Comparison of ENCODE assay signal across 9 mouse cellular contexts in the genomic region with DNA sequence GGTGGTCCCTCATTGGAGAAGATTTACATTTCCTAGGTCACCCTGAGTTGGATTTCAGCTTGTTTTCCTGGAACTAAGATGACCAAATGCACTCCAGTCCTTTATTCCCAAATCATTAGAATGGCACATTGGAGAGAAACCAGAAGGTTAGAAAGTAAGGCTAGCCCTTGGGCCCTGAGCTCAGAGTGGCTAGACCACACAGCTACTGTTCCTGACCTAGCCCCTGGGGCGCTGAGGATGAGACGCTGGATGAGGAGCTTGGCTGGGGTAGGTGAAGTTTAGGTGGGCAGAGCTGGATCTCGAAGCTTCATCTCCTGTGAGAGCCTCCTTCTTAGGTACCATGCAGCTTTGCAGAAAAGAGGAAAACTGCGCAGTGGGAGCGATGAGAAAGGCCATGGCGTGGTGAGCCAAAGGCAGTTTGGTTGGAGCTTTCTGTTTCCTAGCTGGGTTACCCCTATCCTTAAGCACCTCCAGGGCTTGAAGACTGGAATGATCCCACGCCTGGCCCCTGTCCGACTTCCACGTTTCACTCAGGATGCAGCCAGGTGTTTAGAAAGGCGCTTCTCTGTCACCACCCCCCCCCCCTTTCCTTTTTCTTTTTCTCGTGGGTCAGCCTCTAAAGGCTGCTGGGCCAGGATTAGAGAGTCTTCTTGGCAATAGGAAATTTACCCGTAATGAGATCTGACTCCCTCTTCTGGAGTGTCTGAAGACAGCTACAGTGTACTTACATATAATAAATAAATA. TPM values are rescaled to one million over a fixed set of nuclear protein-coding genes. Genes with fewer than 3 reads are reported as not detected.
DNase-seq lines count a peak whose midpoint lies in the region; ATAC-seq and TF ChIP-seq lines count a peak whose summit lies in the region.
"Had no signal": no experiment of that assay in that cellular context is flagged by ENCODE, and none has a peak within 500 bp of the region (broad histone marks: within the 10 kb centered on the region; RNA-seq: fewer than 3 reads in every experiment).

No protein-coding gene starts in this region.

- H3K9ac ChIP-seq in heart, embryonic 12.5 days = peak overlapping the region; percentile 2; the same call in 1 of the 2 replicates
- H3K9ac ChIP-seq in stomach, embryonic 15.5 days = 0 out of 2 replicates have a peak overlapping the region, but pooled peaks have one; percentile 12
- no peak overlapping the region for H3K9ac ChIP-seq in stomach, postnatal 0 days (ENCODE audit: low read length)
- H3K9ac ChIP-seq in hindbrain, postnatal 0 days (replicated peaks; ENCODE audit: low read length) = no peak overlapping the region; the same call in 1 of the 2 replicates
- H3K9ac ChIP-seq in neural tube, embryonic 15.5 days (replicated peaks) = no peak overlapping the region
- H3K9ac ChIP-seq: limb, embryonic 12.5 days had no signal

- no peak overlapping the region for H3K27ac ChIP-seq in heart, embryonic 12.5 days (ENCODE audit: poor library complexity, severe bottlenecking)
- no peak overlapping the region for H3K27ac ChIP-seq in stomach, embryonic 15.5 days
- H3K27ac ChIP-seq in stomach, postnatal 0 days (replicated peaks) = no peak overlapping the region
- no peak overlapping the region for H3K27ac ChIP-seq in hindbrain, postnatal 0 days
- H3K27ac ChIP-seq in neural tube, embryonic 15.5 days (replicated peaks) = no peak overlapping the region
- H3K27ac ChIP-seq: limb, embryonic 12.5 days had no signal

- H3K4me3 ChIP-seq in heart, embryonic 12.5 days = no peak overlapping the region
- no peak overlapping the region for H3K4me3 ChIP-seq in stomach, embryonic 15.5 days (replicated peaks)
- H3K4me3 ChIP-seq in stomach, postnatal 0 days (ENCODE audit: low read depth, low read length) = no peak overlapping the region
- H3K4me3 ChIP-seq in hindbrain, postnatal 0 days (ENCODE audit: low read length) = no peak overlapping the region
- no peak overlapping the region for H3K4me3 ChIP-seq in neural tube, embryonic 15.5 days (replicated peaks)
- H3K4me3 ChIP-seq: limb, embryonic 12.5 days had no signal

- peak overlapping the region; percentile 35 for H3K4me2 ChIP-seq in heart, embryonic 12.5 days
- H3K4me2 ChIP-seq in stomach, embryonic 15.5 days = no peak overlapping the region
- no peak overlapping the region for H3K4me2 ChIP-seq in stomach, postnatal 0 days (replicated peaks; ENCODE audit: low read depth)
- H3K4me2 ChIP-seq in hindbrain, postnatal 0 days (ENCODE audit: low read depth, low read length) = 0 out of 2 replicates have a peak overlapping the region, but pooled peaks have one; percentile 23
- H3K4me2 ChIP-seq in neural tube, embryonic 15.5 days = peak overlapping the region; percentile 17; the same call in 1 of the 2 replicates
- H3K4me2 ChIP-seq: limb, embryonic 12.5 days had no signal

- no peaks in the 10 kb centered on the region for H3K36me3 ChIP-seq in heart, embryonic 12.5 days
- no peaks in the 10 kb centered on the region for H3K36me3 ChIP-seq in stomach, embryonic 15.5 days
- no peaks in the 10 kb centered on the region for H3K36me3 ChIP-seq in stomach, postnatal 0 days (ENCODE audit: control insufficient read depth, insufficient read depth, low read length)
- H3K36me3 ChIP-seq in hindbrain, postnatal 0 days (ENCODE audit: insufficient read depth, low read length) = no peaks in the 10 kb centered on the region
- H3K36me3 ChIP-seq in neural tube, embryonic 15.5 days = no peaks in the 10 kb centered on the region
- H3K36me3 ChIP-seq: limb, embryonic 12.5 days had no signal

- WGBS in heart, embryonic 12.5 days = 44% methylated on average over 12 of the region's 12 CpGs
- 49% methylated on average over 12 of the region's 12 CpGs for WGBS in stomach, embryonic 15.5 days
- 48% methylated on average over 12 of the region's 12 CpGs for WGBS in stomach, postnatal 0 days
- WGBS in hindbrain, postnatal 0 days = 49% methylated on average over 12 of the region's 12 CpGs
- 54% methylated on average over 12 of the region's 12 CpGs for WGBS in neural tube, embryonic 15.5 days

- no peaks in the 10 kb centered on the region for H3K9me3 ChIP-seq in heart, embryonic 12.5 days (replicated peaks)
- H3K9me3 ChIP-seq in stomach, embryonic 15.5 days = no peaks in the 10 kb centered on the region
- H3K9me3 ChIP-seq in stomach, postnatal 0 days (ENCODE audit: control insufficient read depth, low read length) = no peaks in the 10 kb centered on the region
- no peaks in the 10 kb centered on the region for H3K9me3 ChIP-seq in hindbrain, postnatal 0 days (ENCODE audit: low read length)
- H3K9me3 ChIP-seq in neural tube, embryonic 15.5 days (replicated peaks) = no peaks in the 10 kb centered on the region
- H3K9me3 ChIP-seq: limb, embryonic 12.5 days had no signal

- no peaks in the 10 kb centered on the region for H3K4me1 ChIP-seq in heart, embryonic 12.5 days (replicated peaks)
- no peaks in the 10 kb centered on the region for H3K4me1 ChIP-seq in stomach, embryonic 15.5 days
- H3K4me1 ChIP-seq in stomach, postnatal 0 days (replicated peaks; ENCODE audit: control insufficient read depth, insufficient read depth) = no peaks in the 10 kb centered on the region
- H3K4me1 ChIP-seq in hindbrain, postnatal 0 days (ENCODE audit: insufficient read depth, low read length) = no peaks in the 10 kb centered on the region
- peaks cover 3% of the 10 kb centered on the region for H3K4me1 ChIP-seq in neural tube, embryonic 15.5 days
- H3K4me1 ChIP-seq: limb, embryonic 12.5 days had no signal

- no peaks in the 10 kb centered on the region; the same call in 1 of the 2 replicates for H3K27me3 ChIP-seq in heart, embryonic 12.5 days (replicated peaks)
- H3K27me3 ChIP-seq in stomach, embryonic 15.5 days (replicated peaks) = no peaks in the 10 kb centered on the region
- H3K27me3 ChIP-seq in stomach, postnatal 0 days (ENCODE audit: control insufficient read depth, insufficient read depth, low read length) = no peaks in the 10 kb centered on the region
- no peaks in the 10 kb centered on the region for H3K27me3 ChIP-seq in hindbrain, postnatal 0 days (ENCODE audit: insufficient read depth, low read length)
- no peaks in the 10 kb centered on the region for H3K27me3 ChIP-seq in neural tube, embryonic 15.5 days (replicated peaks)

- TF ChIP-seq CTCF in stomach, postnatal 0 days (IDR thresholded peaks at IDR 0.05; ENCODE audit: low read depth) = no peak
- TF ChIP-seq CTCF in hindbrain, postnatal 0 days (IDR thresholded peaks at IDR 0.05; ENCODE audit: low read depth) = no peak

- ATAC-seq in heart, embryonic 12.5 days (ENCODE audit: insufficient number of reproducible peaks, low FRiP score) = no peak
- no peak for ATAC-seq in stomach, embryonic 15.5 days (ENCODE audit: insufficient read depth, low FRiP score, low read depth)
- no peak for ATAC-seq in stomach, postnatal 0 days (ENCODE audit: low FRiP score, low TSS enrichment)
- peak; percentile 62; the same call in 1 of the 2 replicates for ATAC-seq in hindbrain, postnatal 0 days
- ATAC-seq in neural tube, embryonic 15.5 days (ENCODE audit: low FRiP score) = peak; percentile 42; the same call in 1 of the 2 replicates

- no peak for DNase-seq in heart, postnatal 4 days
- DNase-seq in stomach, postnatal 0 days (ENCODE audit: low spot score) = no peak
- no peak for DNase-seq in hindbrain, postnatal 0 days (ENCODE audit: low spot score)
- no peak for DNase-seq in layer of hippocampus, adult 11-12 months (ENCODE audit: low spot score)
- no peak for DNase-seq in frontal cortex, postnatal 25 days (ENCODE audit: low spot score in 2 of 2)

- no peak for TF ChIP-seq EP300 in stomach, postnatal 0 days (optimal IDR thresholded peaks at IDR 0.05)

RNA-seq across cellular contexts. Expression of a gene that starts 27.4 kb away (rescaled TPM):
- polyA plus RNA-seq in heart, embryonic 12.5 days (2016; fragmentation: Nextera tagmentation; extraction: Ambion mirVana) = 96.5 TPM in 2 replicates
- 10 to 100 TPM; 55.7 to 56.3 TPM for total RNA-seq in heart, postnatal 4 days (2021)
- polyA plus RNA-seq in stomach, embryonic 15.5 days (2015; fragmentation: Nextera tagmentation; extraction: Ambion mirVana) = 125 and 133 TPM in 2 replicates
- 60.2 and 64.5 TPM in 2 replicates for polyA plus RNA-seq in stomach, postnatal 0 days (2015; fragmentation: Nextera tagmentation; extraction: Ambion mirVana)
- 57.6 and 68.5 TPM in 2 replicates for total RNA-seq in hindbrain, postnatal 0 days (2014; rRNA removed)
- polyA plus RNA-seq in hindbrain, postnatal 0 days (2015; fragmentation: Nextera tagmentation; extraction: Ambion mirVana) = 75.1 and 77.7 TPM in 2 replicates
- polyA plus RNA-seq in neural tube, embryonic 15.5 days (2015; fragmentation: Nextera tagmentation; extraction: Ambion mirVana) = 89.5 and 104 TPM in 2 replicates

RNA-seq across cellular contexts. Expression of a gene that starts 58.8 kb away (rescaled TPM):
- polyA plus RNA-seq in heart, embryonic 12.5 days (2016; fragmentation: Nextera tagmentation; extraction: Ambion mirVana) = 16.1 and 16.7 TPM in 2 replicates
- total RNA-seq in heart, postnatal 4 days (2021) = 10 to 100 TPM; 28.3 to 29.2 TPM
- 15.1 and 17.8 TPM in 2 replicates for polyA plus RNA-seq in stomach, embryonic 15.5 days (2015; fragmentation: Nextera tagmentation; extraction: Ambion mirVana)
- polyA plus RNA-seq in stomach, postnatal 0 days (2015; fragmentation: Nextera tagmentation; extraction: Ambion mirVana) = 11.2 and 11.8 TPM in 2 replicates
- 22.0 and 22.9 TPM in 2 replicates for total RNA-seq in hindbrain, postnatal 0 days (2014; rRNA removed)
- polyA plus RNA-seq in hindbrain, postnatal 0 days (2015; fragmentation: Nextera tagmentation; extraction: Ambion mirVana) = 19.1 and 20.1 TPM in 2 replicates
- polyA plus RNA-seq in neural tube, embryonic 15.5 days (2015; fragmentation: Nextera tagmentation; extraction: Ambion mirVana) = 23.8 and 24.6 TPM in 2 replicates

Comparison
In these comparisons a context has a peak if more than half of its experiments do, and no peak if none do; other contexts are left out.
1. H3K9ac ChIP-seq: peak in heart, embryonic 12.5 days (single experiment) and stomach, embryonic 15.5 days (single experiment); none in stomach, postnatal 0 days (single experiment), hindbrain, postnatal 0 days (single experiment) and neural tube, embryonic 15.5 days (single experiment).
2. ATAC-seq: peak in hindbrain, postnatal 0 days (single experiment) and neural tube, embryonic 15.5 days (single experiment); none in heart, embryonic 12.5 days (single experiment), stomach, embryonic 15.5 days (single experiment) and stomach, postnatal 0 days (single experiment).
3. H3K4me2 ChIP-seq: peak in heart, embryonic 12.5 days (single experiment), hindbrain, postnatal 0 days (single experiment) and neural tube, embryonic 15.5 days (single experiment); none in stomach, embryonic 15.5 days (single experiment) and stomach, postnatal 0 days (single experiment).